Mouse (Mus musculus) cerebellum, adult 2 months (tissue): ENCODE measurements at regions not wholly inside any gene's neighbourhood (a gene's known extent, or its start where the extent isn't known, plus 50 kb on each side); places are given as distances from the start of the nearest gene placed in this dataset.

Source experiments
- CTCF ChIP-seq: fragments of 200-500 bp; IDR thresholded peaks from 2 replicates; pipeline ENCODE4 v1.5.1; 2011; ENCODE audit warnings: low read depth, mild to moderate bottlenecking, control low read depth, low read length, moderate library complexity, borderline replicate concordance; ENCODE audit not compliant: insufficient read depth
- POLR2A ChIP-seq: fragments of 200-500 bp; IDR thresholded peaks from 2 replicates; pipeline ENCODE4 v1.6.1; 2011; ENCODE audit warnings: low read length, control low read depth, borderline replicate concordance; ENCODE audit not compliant: insufficient read depth

GRCm38 (mm10) chr4:99385381-99385780 lies 89.7 kb downstream of the Gm12689 start:
- TF ChIP-seq CTCF, result no peak
- no peak for TF ChIP-seq POLR2A
